Mouse (Mus musculus): ENCODE data around the gene Olfr410. TPM values are rescaled to one million over a fixed set of nuclear protein-coding genes. Genes with fewer than 3 reads are reported as not detected.

The Olfr410 gene
- polyA plus RNA-seq, 1 experiment from 2014 or later: not detected

DNA sequence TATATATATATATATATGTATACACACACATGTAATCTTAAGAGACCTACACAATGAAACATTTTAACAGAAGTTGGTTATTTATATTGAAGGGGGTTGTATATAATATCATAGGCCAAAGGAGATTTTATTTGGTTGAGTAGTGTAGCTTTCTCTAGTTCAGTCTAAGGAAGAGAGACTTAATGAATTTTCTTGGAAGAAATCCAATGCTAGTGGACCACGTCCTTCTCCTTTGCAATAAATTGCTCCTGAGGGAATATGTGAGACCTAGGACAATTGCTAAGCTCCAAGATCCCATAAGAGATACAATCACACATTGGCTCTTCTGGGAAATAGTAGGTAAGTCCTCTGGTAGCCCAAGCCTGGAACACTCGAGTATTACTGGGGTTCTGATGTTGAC lies 54.4 kb downstream of the Olfr410 start, which contains the start of gene Olfr59:
Gene Olfr59, plus strand, starts transcription at position 301 of the 400 bp plus-strand sequence.
- no peak within 1 kb of the TSS for H3K4me2 ChIP-seq
- H3K4me3 ChIP-seq: no peak within 1 kb of the TSS
- H3K9me3 ChIP-seq: peaks cover 4% of the 10 kb centered on the region; the same call in 1 of the 2 replicates
- H3K4me1 ChIP-seq: no peaks in the 10 kb centered on the region
- no peaks in the 10 kb centered on the region for H3K27me3 ChIP-seq (replicated peaks)
- H3K36me3 ChIP-seq: no peaks in the 10 kb centered on the region
- ATAC-seq (ENCODE audit: extremely low read depth, insufficient number of reproducible peaks, low FRiP score, low TSS enrichment): no peak
- no peak within 1 kb of the TSS for H3K27ac ChIP-seq (replicated peaks)
- 47% methylated on average over 2 of the region's 2 CpGs for WGBS
- no peak within 1 kb of the TSS for H3K9ac ChIP-seq

Other genes starting within 250 kb of the Olfr410 start
- gene Olfr401, start 224.3 kb downstream of the Olfr410 start, polyA plus RNA-seq (2015; fragmentation: Nextera tagmentation; extraction: Ambion mirVana): not detected in 2 replicates
- gene Olfr402, start 184.5 kb downstream of the Olfr410 start, polyA plus RNA-seq (2015; fragmentation: Nextera tagmentation; extraction: Ambion mirVana): not detected in 2 replicates
- gene Olfr403, start 151.8 kb downstream of the Olfr410 start, polyA plus RNA-seq (2015; fragmentation: Nextera tagmentation; extraction: Ambion mirVana): not detected in 2 replicates
- gene Olfr43, start 126.7 kb downstream of the Olfr410 start, polyA plus RNA-seq (2015; fragmentation: Nextera tagmentation; extraction: Ambion mirVana): not detected in 2 replicates
- gene Olfr406, start 78.2 kb downstream of the Olfr410 start, polyA plus RNA-seq (2015; fragmentation: Nextera tagmentation; extraction: Ambion mirVana): not detected in 2 replicates
- gene Olfr59, start 54.3 kb downstream of the Olfr410 start, polyA plus RNA-seq (2015; fragmentation: Nextera tagmentation; extraction: Ambion mirVana): not detected in 2 replicates
- gene Olfr411, start 14.6 kb upstream of the Olfr410 start, polyA plus RNA-seq (2015; fragmentation: Nextera tagmentation; extraction: Ambion mirVana): not detected in 2 replicates
- gene Olfr412, start 24.0 kb upstream of the Olfr410 start, polyA plus RNA-seq (2015; fragmentation: Nextera tagmentation; extraction: Ambion mirVana): not detected in 2 replicates